Mouse (Mus musculus): ENCODE results near the gene Usp29. TPM values are rescaled to one million over a fixed set of nuclear protein-coding genes. Genes with fewer than 3 reads are reported as not detected.
A peak's percentile ranks its signal among the peaks of the same experiment; 100 is the strongest.

The Usp29 gene
- total and polyA plus RNA-seq, 2 experiments from 2014 or later = 43.3 to 101 TPM

DNA sequence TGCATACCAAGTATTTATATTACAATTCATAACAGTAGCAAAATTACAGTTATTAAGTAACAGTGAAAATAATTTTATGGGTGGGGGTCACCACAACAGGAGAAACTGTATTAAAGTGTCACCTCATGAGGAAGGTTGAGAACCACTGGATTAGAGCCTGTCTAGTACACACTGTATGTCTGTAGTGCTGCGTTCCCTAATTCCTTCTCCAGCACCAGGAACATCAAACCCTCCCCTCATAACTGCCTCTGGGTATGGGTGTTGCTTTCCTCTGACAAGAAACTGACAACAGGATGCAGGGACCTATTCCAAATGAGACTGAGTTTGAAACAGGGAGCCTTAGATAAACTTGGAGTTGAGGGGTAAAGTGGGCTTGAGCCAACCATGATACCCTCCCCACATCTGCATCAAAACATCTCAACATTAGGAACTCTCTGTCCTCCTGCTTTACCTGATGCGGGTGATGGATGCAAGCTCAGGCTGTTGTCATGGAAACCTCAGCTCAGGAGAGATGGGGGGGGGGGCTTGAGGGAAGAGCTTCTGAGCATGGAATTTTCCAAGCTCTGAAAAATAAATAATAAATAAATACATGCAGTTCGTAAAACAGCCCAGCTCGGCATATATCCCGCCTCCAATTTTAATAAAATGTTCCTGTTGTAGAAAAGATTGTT lies 86.5 kb downstream of the Usp29 start:
- Histone ChIP-seq H3K4me3 (ENCODE audit: low read depth, low read length) (no peak overlapping the region), H3K36me3 (ENCODE audit: insufficient read depth, low read length) (no peaks in the 10 kb centered on the region), H3K4me1 (ENCODE audit: insufficient read depth, low read length) (no peaks in the 10 kb centered on the region), H3K9me3 (ENCODE audit: low read length) (no peaks in the 10 kb centered on the region), H3K27me3 (ENCODE audit: insufficient read depth, low read length) (no peaks in the 10 kb centered on the region), H3K27ac (ENCODE audit: low read depth, low read length) (peak overlapping the region; percentile 68), H3K9ac (replicated peaks; ENCODE audit: low read length, poor library complexity, severe bottlenecking) (0 out of 2 replicates have a peak overlapping the region, but pooled peaks have one; percentile 13), H3K4me2 (ENCODE audit: low read depth, low read length, poor library complexity, severe bottlenecking) (no peak overlapping the region)
- no peak for TF ChIP-seq CTCF (IDR thresholded peaks at IDR 0.05)
- ATAC-seq (ENCODE audit: low FRiP score) (peak; percentile 79), DNase-seq (ENCODE audit: low spot score) (peak; percentile 58)
- WGBS = 38% methylated on average over 5 of the region's 5 CpGs

- Histone ChIP-seq H3K4me3 (ENCODE audit: low read depth, low read length) (no peak overlapping the region), H3K36me3 (ENCODE audit: insufficient read depth, low read length) (no peaks in the 10 kb centered on the region), H3K9me3 (ENCODE audit: low read length) (no peaks in the 10 kb centered on the region), H3K9ac (replicated peaks; ENCODE audit: low read length, poor library complexity, severe bottlenecking) (no peak overlapping the region), H3K27ac (ENCODE audit: low read depth, low read length) (no peak overlapping the region), H3K27me3 (ENCODE audit: insufficient read depth, low read length) (no peaks in the 10 kb centered on the region), H3K4me1 (ENCODE audit: insufficient read depth, low read length) (no peaks in the 10 kb centered on the region), H3K4me2 (ENCODE audit: low read depth, low read length, poor library complexity, severe bottlenecking) (no peak overlapping the region)
- DNase-seq (ENCODE audit: low spot score) = no peak
- ATAC-seq (ENCODE audit: low FRiP score) = no peak
- WGBS = 86% methylated on average over 6 of the region's 6 CpGs
- no peak for TF ChIP-seq CTCF (IDR thresholded peaks at IDR 0.05)
Measured at GRCm38 (mm10) chr7:6820296-6820695, 89.9 kb downstream of the Usp29 start.

DNA sequence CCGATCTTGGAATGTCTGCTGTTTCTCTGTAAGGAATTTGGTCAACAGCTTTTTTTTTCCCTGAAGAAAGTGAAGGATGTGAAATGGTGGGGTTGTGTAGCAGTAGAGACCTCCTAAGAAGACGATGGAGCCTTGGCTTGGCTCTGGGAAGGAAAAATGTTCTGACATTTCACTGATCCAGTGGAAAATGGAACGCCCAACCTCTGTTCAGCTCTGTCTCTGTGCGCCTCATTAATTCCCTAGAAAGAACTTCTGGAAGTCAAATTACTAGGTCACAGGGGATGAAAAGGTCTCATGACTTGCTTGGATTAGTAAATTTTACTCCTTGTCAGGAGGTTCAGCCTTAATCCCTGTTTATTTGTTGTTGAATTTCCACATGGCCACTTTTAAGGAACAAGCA lies 92.3 kb downstream of the Usp29 start:
- no peak overlapping the region for H3K27ac ChIP-seq (ENCODE audit: low read depth, low read length)
- 57% methylated on average over 4 of the region's 4 CpGs for WGBS
- DNase-seq (ENCODE audit: low spot score) (no peak), ATAC-seq (ENCODE audit: low FRiP score) (no peak)
- H3K9me3 ChIP-seq (ENCODE audit: low read length) = no peaks in the 10 kb centered on the region
- H3K4me3 ChIP-seq (ENCODE audit: low read depth, low read length) = no peak overlapping the region
- H3K4me1 ChIP-seq (ENCODE audit: insufficient read depth, low read length) = no peaks in the 10 kb centered on the region
- TF ChIP-seq CTCF (IDR thresholded peaks at IDR 0.05) = no peak
- no peak overlapping the region for H3K9ac ChIP-seq (replicated peaks; ENCODE audit: low read length, poor library complexity, severe bottlenecking)
- H3K27me3 ChIP-seq (ENCODE audit: insufficient read depth, low read length) = no peaks in the 10 kb centered on the region
- H3K36me3 ChIP-seq (ENCODE audit: insufficient read depth, low read length) = no peaks in the 10 kb centered on the region
- H3K4me2 ChIP-seq (ENCODE audit: low read depth, low read length, poor library complexity, severe bottlenecking) = no peak overlapping the region

DNA sequence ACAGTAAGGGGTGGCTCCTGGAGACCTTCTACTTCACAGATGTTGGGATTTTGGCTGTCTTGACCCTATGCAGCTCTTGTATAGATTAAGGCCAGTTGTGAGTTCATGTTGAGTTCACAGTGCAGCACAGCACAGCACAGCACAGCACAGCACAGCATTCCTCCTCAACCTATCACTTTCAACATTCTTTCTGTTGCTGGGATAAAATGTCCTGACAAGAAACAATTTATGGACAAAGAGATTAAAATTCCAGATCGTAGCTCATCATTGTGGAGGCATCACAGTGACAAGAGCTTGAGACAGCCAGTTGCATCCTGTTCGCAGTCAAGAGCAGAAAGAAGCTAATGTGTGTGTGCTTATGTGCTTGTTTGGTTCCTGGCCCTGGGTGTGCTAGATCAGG lies 93.3 kb downstream of the Usp29 start:
- no peak overlapping the region for H3K27ac ChIP-seq (ENCODE audit: low read depth, low read length)
- no peak overlapping the region for H3K4me3 ChIP-seq (ENCODE audit: low read depth, low read length)
- ATAC-seq (ENCODE audit: low FRiP score) = no peak
- no peaks in the 10 kb centered on the region for H3K4me1 ChIP-seq (ENCODE audit: insufficient read depth, low read length)
- DNase-seq (ENCODE audit: low spot score) = no peak
- H3K4me2 ChIP-seq (ENCODE audit: low read depth, low read length, poor library complexity, severe bottlenecking) = no peak overlapping the region
- no peaks in the 10 kb centered on the region for H3K27me3 ChIP-seq (ENCODE audit: insufficient read depth, low read length)
- no peak for TF ChIP-seq CTCF (IDR thresholded peaks at IDR 0.05)
- H3K9ac ChIP-seq (replicated peaks; ENCODE audit: low read length, poor library complexity, severe bottlenecking) = no peak overlapping the region
- WGBS = 14% methylated on average over 2 of the region's 2 CpGs
- no peaks in the 10 kb centered on the region for H3K36me3 ChIP-seq (ENCODE audit: insufficient read depth, low read length)
- no peaks in the 10 kb centered on the region for H3K9me3 ChIP-seq (ENCODE audit: low read length)

- no peak for DNase-seq (ENCODE audit: low spot score)
- 83% methylated on average over 11 of the region's 11 CpGs for WGBS
- ATAC-seq (ENCODE audit: low FRiP score) = no peak
- no peak overlapping the region for H3K4me2 ChIP-seq (ENCODE audit: low read depth, low read length, poor library complexity, severe bottlenecking)
- no peaks in the 10 kb centered on the region for H3K36me3 ChIP-seq (ENCODE audit: insufficient read depth, low read length)
- no peak overlapping the region for H3K4me3 ChIP-seq (ENCODE audit: low read depth, low read length)
- no peak overlapping the region for H3K9ac ChIP-seq (replicated peaks; ENCODE audit: low read length, poor library complexity, severe bottlenecking)
- no peaks in the 10 kb centered on the region for H3K9me3 ChIP-seq (ENCODE audit: low read length)
- no peaks in the 10 kb centered on the region for H3K4me1 ChIP-seq (ENCODE audit: insufficient read depth, low read length)
- no peak for TF ChIP-seq CTCF (IDR thresholded peaks at IDR 0.05)
- no peaks in the 10 kb centered on the region for H3K27me3 ChIP-seq (ENCODE audit: insufficient read depth, low read length)
- H3K27ac ChIP-seq (ENCODE audit: low read depth, low read length) = no peak overlapping the region
Measured at GRCm38 (mm10) chr7:6825966-6826647, 95.7 kb downstream of the Usp29 start.

DNA sequence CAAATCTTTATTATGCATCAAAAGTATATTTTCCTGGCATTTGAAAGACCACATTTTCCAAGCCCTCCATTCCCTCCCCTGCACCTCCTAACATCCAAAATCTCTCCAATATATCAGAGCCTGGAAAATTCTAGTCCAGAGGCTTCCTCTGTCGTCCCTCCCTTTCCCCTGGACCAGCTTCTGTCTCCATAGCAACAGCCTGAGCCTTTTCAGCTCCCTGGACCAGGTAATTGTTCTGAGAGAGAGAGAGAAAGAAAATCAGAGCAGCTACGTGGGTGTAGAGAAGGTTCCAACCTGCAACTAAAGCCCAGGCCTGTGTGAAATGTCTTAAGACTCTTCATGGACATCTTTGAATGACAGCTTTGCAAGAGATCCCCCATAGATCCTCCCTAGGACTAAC lies 98.8 kb downstream of the Usp29 start:
- WGBS = 2% methylated on average over 2 of the region's 2 CpGs
- Histone ChIP-seq H3K4me3 (ENCODE audit: low read depth, low read length) (no peak overlapping the region), H3K27me3 (ENCODE audit: insufficient read depth, low read length) (no peaks in the 10 kb centered on the region), H3K4me1 (ENCODE audit: insufficient read depth, low read length) (no peaks in the 10 kb centered on the region), H3K4me2 (ENCODE audit: low read depth, low read length, poor library complexity, severe bottlenecking) (no peak overlapping the region), H3K27ac (ENCODE audit: low read depth, low read length) (peak overlapping the region; percentile 70), H3K36me3 (ENCODE audit: insufficient read depth, low read length) (no peaks in the 10 kb centered on the region), H3K9ac (replicated peaks; ENCODE audit: low read length, poor library complexity, severe bottlenecking) (no peak overlapping the region), H3K9me3 (ENCODE audit: low read length) (no peaks in the 10 kb centered on the region)
- DNase-seq (ENCODE audit: low spot score) (peak; percentile 74), ATAC-seq (ENCODE audit: low FRiP score) (peak; percentile 79)
- TF ChIP-seq CTCF (IDR thresholded peaks at IDR 0.05) = no peak
